Mouse (Mus musculus) thymus, adult 2 months (tissue): ENCODE results near the gene Cyp2w1.

ENCODE experiments used
- CTCF ChIP-seq: fragments of 200-500 bp; IDR thresholded peaks from 2 replicates; pipeline ENCODE4 v1.5.1; 2012; ENCODE audit warnings: mild to moderate bottlenecking, control low read depth, low read length, moderate library complexity, borderline replicate concordance; ENCODE audit not compliant: control insufficient read depth, poor library complexity, insufficient read depth; ENCODE audit errors: extremely low read depth
- POLR2A ChIP-seq: fragments of 200-500 bp; IDR thresholded peaks from 2 replicates; pipeline ENCODE4 v1.6.1; 2012; ENCODE audit warnings: mild to moderate bottlenecking, low read length, control low read depth, moderate library complexity; ENCODE audit not compliant: control insufficient read depth, poor library complexity, insufficient read depth; ENCODE audit errors: extremely low read depth

DNA sequence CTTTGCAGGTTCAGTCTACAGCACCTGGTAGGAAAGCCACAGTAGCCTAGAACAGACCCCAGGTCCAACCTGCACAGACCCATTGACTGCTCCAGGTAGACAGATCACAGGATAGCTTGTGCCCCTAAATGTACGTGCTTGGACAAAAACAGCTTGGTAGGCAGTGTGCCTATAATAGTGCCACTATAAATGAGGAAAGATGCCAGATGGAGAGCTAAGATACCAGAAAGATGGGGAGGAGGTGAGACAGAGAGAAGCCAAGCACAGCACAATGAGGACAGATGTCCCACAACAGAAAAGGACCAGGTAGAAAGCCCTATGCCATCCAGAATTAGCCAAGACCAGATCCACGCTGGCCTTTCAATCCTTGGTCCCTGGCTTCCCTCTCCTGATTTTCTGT is 49.7 kb downstream of the Cyp2w1 start:
- TF ChIP-seq CTCF: no peak
- no peak for TF ChIP-seq POLR2A
